Mouse (Mus musculus) myocyte (in vitro differentiated cells): ENCODE data around the gene Xpo4.

Source experiments
- MAX ChIP-seq: IDR thresholded peaks from one replicate; pipeline ENCODE4 v1.6.1; 2011; ENCODE audit warnings: low read depth, mild to moderate bottlenecking, control low read depth
- POLR2A ChIP-seq: IDR thresholded peaks from one replicate; pipeline ENCODE4 v1.6.1; 2011; ENCODE audit warnings: low read depth, mild to moderate bottlenecking, control low read depth, moderate library complexity; ENCODE audit not compliant: insufficient read length
- POLR2AphosphoS2 ChIP-seq: IDR thresholded peaks from one replicate; pipeline ENCODE4 v1.6.1; 2011; ENCODE audit warnings: low read depth, control low read depth; ENCODE audit not compliant: insufficient read length
- TCF12 ChIP-seq: IDR thresholded peaks from one replicate; pipeline ENCODE4 v1.6.1; 2011; ENCODE audit warnings: mild to moderate bottlenecking, control low read depth; ENCODE audit not compliant: poor library complexity, insufficient read depth, severe bottlenecking

DNA sequence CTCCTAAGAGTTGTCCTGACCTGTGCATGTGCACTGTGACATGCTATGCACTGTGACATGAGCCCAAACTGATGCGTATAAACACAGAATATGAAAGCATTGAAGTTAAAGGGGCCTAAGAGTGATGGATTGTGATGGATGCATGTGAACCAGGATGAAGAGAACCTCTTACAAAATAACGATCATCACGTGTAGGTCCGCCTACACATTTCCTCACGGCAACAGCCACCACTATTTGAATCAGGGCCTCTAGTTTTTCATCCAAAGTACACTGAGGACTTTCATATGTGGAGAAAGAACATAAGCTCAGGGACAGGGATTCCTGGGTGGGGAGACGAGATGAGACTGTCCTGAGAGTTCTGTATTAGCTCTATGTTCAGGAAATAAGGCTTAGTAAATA lies 45.8 kb upstream of the Xpo4 start:
- TF ChIP-seq POLR2A (no peak), POLR2AphosphoS2 (no peak), TCF12 (no peak), MAX (no peak)
